Mouse (Mus musculus): ENCODE data around the gene Car15.

DNA sequence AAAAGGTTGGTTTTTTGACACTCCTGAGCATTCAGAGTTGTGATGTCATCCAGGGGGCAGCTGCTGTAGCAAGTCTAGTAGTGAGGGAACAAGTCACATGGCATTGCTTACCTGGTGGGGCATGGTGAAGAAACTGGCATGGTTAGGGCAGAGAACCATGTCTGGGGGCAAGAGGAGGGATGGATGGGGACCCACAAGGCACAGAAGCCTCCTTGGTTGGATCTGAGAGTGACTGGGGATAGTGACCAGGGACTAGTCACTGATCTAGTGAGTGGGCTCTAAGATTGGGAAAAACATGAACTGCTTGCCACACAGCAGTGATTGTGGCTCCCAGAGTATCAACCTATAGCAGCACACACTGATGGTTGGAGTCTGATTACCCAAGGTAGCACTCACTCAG lies 38.6 kb downstream of the Car15 start:
- TF ChIP-seq CTCF (IDR thresholded peaks at IDR 0.05; ENCODE audit: low read depth, low read length) = no peak
- no peak for TF ChIP-seq POLR2A (IDR thresholded peaks at IDR 0.05; ENCODE audit: extremely low read depth, insufficient read depth, low read length)

All from liver, adult 2 months (tissue).